Mouse (Mus musculus) embryo, embryonic 9.5 days (tissue): ENCODE measurements at regions not wholly inside any gene's neighbourhood (a gene's known extent, or its start where the extent isn't known, plus 50 kb on each side); places are given as distances from the start of the nearest gene placed in this dataset.

Experiments used
- DNase-seq: peaks from one replicate; pipeline ENCODE4 v3.0.0-alpha.2; 2017; ENCODE audit errors: extremely low spot score

GRCm38 (mm10) chr13:44180384-44180783, 395.8 kb downstream of the Cd83 start:
- no peak for DNase-seq

- DNase-seq, result peak; percentile 24
Observed at GRCm38 (mm10) chr13:44182544-44183191, 398.1 kb downstream of the Cd83 start.

GRCm38 (mm10) chr13:44195365-44195764, 410.8 kb downstream of the Cd83 start:
- DNase-seq, result no peak

DNA sequence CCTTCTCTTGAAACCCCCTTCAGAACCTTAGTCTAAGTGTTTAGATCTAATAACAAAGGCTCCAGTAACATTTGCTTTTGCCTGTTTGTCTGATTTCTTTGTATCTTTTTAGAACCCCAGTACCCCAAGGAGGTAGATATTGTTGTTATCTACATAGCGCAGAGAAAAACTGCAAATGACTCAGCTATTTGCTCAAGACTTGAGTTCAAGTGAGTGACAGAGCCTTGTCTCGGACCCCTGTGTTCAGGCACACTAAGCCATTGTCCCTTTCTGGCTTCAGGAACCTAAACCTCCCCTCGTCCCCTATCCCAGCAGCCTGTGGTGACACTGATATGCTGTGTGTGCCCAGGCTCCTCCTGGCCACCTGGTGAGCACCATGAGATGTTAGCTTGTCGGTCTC, 421.5 kb downstream of the Cd83 start:
- no peak for DNase-seq

- DNase-seq, result no peak
Observed at GRCm38 (mm10) chr13:44206448-44206847, 421.9 kb downstream of the Cd83 start.

DNA sequence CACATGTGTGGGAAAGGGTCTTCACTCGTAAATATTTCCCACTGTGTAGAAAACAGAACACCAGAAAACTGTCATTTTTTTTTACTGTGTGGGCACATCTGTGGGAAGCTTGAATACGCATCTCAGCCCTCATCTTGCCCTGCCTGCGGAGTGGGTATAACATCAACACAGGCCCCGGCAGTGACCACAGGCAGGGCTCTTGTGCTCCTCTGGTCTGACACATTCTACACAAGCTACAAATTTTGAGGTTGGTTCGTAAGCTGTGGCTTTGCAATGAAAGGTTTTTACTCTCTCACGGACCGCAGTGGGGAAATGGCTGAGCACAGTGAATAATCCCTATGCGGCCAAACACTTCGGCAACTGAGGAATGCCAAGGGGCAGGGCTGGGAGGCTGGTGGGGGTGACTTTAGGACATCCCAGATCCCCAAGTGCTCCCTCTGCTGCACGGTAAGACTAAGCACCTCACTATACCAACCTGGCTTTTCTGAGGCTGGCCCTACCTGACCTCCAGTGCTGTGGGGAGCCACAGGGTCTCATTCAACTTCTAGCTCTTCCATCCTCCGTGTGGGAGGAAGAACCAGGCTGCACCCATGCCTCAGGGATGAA, 422.9 kb downstream of the Cd83 start:
- no peak for DNase-seq

DNA sequence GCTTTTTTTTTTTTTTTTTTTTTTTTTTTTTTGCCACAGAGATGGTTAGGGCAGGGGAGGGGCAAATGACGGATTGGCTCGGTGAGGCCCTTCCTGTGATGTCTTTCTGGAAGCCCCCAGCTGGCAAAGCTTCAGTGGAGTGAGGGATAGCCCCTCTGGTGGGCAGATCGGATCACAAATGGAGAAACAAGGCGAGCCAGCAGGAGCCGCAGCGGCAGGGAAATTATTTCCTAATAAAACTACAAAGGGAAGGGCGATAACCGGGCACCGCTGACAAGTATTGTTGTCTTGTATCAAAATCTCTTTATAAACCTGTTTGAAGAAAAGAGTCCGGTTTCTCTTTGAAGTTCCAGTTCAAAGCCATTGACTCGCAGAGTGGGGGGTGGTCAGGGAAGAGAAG, 424.5 kb downstream of the Cd83 start:
- DNase-seq, result no peak

DNA sequence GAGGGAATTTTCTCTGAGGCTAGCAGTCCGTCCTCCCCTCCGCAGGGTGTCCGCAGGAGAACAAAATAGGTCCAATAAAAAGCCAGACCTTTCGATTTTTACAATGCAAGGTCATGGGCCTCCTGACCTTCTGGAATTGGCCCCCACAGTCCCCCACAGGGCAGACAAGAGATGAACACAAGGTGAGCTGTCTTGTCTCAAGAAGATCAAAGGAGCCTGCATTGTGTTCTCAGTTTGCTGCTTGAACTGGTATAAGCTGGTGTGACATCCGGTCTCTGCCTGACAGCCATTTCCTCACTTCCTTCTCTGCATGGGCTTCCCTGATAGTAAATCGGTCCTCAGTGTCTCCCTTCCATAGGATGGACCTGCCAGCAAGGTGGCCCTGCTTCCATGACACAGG, 425.5 kb downstream of the Cd83 start:
- no peak for DNase-seq

DNA sequence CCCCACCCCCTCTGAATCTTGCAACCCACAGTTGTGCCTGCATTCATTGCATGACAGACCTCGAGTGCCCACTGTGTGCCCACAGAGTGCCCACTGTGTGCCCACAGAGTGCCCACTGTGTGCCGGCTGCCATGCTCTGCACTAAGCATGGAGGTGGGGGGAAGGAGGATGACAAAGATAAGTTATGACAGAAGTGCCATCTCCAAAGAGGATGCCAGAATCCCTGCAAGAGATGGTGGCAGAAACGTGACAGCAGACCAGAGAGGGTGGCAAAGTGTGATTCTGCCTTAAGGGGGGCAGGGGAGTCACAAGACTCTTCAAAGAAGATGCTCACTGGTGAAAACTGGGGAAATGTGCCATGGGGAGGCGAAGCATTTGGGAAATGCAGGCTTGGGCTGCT, 427.8 kb downstream of the Cd83 start:
- no peak for DNase-seq

- DNase-seq, result no peak
Observed at GRCm38 (mm10) chr13:44212936-44213335, 428.4 kb downstream of the Cd83 start.

GRCm38 (mm10) chr13:44218266-44218665, 433.7 kb downstream of the Cd83 start:
- no peak for DNase-seq

DNA sequence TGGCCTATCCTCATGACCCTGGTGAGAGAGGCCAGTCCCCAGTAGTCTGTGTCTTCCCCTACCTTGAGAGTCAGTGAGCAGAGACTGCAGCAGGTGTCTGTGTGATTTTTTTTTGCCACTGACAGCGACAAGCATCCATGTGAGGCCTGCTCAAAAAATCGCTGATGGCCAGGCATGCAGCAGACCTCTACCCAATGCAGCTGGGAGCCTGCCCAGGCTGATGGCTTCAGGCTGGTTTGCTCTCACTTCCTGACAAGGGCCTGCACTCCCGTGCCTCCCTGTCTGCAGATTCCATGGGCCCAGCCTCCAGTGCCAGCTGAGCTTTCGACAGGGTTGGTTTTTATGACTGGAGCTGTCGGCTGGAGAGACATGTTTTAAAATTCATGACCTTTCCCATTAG, 437.1 kb downstream of the Cd83 start:
- DNase-seq, result no peak

- no peak for DNase-seq
Observed at GRCm38 (mm10) chr13:44222335-44222734, 437.8 kb downstream of the Cd83 start.

DNA sequence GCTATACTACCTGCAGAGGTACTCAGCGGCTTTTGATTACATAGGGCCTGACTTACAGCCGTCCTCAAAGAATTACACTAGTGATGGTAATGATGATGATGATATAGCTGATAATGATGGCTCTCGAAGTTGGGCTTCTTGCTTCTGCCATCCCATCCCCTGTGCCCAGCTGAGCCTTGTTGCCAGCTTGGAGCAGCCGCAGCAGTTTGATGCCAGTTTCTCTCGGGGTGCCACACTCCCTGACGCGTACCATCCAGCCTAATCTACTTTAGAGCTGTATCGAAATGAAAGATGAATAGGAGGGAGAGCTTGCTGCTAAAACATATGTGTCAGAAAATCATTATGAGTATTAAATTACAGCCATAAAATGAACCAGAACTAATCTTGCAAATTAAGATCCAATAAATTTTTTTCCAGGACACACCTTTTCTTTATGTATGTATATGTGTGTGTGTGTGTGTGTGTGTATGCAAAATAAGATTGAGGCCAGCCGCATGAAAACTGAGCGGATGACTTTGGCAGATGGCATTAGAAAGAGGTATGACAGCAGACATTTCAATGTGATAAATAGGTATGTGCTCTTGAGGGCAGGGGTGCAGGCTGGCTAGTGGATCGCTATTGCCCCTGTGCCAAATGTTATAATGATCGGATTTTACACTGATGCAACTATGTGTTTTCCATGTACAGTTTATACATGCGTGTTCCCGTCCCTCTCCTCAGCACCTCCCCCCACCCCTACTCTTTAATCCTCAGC, 443.3 kb downstream of the Cd83 start:
- DNase-seq, result no peak

DNA sequence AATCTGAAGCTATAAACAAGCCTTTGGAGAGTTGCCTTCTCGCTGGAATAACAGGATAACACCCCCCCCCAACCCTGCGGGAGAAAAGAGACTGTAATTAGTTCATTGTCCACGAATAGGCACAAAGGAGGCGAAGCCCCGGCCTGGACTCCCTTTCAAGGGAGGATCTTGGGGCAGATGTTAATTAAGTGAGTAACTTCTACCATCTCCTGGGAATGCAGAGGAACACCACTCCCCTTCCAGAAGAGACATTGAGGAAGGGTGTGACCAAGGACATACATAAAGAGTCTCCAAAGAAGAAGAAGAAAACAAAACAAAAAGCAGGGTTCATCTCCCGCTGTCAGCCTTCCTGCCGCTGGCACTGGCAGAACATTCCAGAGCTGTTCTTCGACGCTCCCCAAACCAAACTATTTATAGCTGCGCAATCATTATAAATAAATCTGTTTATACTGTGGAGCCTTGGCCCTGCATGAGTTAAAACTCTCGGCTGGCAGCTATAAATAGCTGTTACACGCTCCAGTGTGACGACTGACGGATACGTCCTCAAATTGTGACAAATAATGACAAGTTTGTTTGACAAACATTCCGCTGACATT, 444.1 kb downstream of the Cd83 start:
- no peak for DNase-seq

GRCm38 (mm10) chr13:44229136-44229611, 444.6 kb downstream of the Cd83 start:
- DNase-seq, result no peak

GRCm38 (mm10) chr13:44231403-44231802, 446.8 kb downstream of the Cd83 start:
- no peak for DNase-seq

DNA sequence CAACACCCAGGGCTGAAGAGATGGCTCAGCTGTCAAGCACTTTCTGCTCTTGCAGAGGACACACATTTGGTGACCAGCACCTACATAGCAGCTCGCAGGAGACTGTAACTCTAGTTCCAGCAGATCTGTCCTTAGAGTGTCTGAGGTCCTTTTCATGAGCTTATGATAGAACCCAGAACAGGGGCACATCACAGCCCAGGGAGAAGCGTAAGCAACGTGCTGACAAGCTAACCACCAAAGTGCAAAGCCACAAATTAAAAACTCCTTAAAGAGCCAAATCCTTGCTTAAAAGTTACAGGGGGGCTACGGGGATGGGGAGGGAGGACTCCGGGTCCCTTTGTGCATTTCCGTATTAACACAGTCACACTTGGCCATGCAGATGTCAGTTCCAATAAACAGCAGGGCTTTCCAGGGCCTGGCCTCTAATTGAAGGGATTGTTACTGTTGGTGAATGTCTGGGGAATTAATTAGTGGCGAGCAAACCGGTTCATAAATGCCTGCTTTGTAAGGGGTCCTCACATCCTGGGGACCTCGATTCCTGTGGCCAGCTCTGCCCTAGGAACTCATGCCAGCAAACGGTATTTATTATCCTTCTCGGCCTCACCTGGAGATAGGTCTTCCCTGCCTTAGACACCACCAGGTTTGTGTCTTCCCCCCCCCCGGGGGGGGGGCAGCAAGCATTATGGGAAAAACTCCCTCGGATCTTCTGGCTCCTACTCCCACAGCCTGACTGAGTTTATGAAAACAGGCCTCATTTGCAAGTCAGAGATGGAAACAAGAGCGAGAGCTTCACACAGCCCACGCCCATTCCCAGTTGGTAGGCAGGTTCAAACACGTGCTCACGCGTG, 447.5 kb downstream of the Cd83 start:
- DNase-seq, result no peak

DNA sequence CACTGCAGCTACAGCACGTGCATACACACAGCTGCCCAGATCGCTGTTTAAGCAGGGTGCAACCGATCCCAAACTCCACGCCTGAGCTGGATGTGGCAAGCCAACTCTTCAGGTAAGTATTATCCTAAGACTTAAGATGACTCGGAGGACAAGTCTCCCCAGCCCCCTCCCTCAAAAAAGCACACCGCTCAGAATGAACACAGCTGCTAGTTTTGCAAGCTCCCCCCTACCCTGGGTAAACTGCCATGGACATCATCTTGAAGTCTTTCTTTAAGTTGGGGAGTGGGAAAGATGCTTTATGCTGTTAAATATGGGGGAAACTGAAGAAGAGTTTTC, 448.1 kb downstream of the Cd83 start:
- no peak for DNase-seq

DNA sequence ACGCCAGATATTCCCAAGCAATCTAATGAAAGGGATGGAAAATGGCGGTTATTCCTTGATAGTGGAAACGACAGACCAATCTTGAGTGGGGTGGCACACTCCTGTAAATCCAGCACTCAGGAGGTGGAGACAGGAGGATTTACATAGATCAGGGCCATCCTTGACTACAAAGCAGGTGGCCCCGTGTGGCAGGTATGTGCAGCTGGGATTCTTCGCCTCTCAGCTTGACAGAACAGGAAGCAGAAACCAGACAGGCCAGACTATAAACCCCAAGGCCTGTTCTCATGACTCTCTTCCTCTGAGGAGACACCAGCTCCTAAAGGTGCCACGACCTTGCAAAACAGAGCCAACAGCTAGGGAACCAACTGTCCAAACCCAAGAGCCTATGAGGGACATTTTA, 449.7 kb downstream of the Cd83 start:
- DNase-seq, result no peak

DNA sequence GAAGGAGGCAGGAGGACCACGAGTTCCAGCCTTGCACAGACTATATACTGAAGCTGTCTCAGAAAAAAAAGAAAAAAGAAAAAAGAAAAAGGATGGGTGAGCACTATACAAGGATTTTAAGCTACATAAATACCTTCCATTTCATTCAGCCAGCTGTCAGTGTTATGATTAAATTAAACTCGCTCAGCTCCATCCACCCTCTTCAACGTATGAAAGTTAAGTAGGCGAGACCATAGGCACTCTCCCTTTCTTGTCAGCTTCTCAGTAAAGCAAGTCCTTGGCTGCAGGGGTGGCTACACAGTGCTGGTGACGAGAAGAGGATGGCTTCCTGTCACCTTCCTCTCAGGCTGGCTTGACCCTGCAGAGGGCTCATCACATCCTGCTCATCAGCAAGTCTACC, 450.7 kb downstream of the Cd83 start:
- DNase-seq, result no peak

DNA sequence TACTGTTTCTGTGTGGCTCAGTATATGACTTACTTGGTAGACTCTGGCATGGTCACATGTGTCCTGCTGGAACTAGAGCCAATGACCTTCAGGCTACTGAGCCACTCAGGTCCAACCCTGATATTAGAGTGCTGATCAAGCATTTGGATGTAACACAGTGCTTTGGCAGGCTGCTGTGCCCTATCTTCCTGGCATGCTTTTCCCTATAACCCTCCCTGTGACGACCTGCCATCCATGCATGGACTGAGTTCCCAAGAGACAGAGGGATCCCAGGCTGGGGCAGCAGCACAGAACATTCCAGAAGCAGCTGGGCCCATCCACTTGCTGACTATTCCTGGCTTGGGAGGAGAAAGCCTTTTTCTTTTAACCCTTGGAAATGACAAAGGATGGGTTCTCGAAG, 451.4 kb downstream of the Cd83 start:
- no peak for DNase-seq
